Mouse (Mus musculus): ENCODE results near the gene Samsn1. TPM values are rescaled to one million over a fixed set of nuclear protein-coding genes. Genes with fewer than 3 reads are reported as not detected.

The Samsn1 gene
- polyA plus RNA-seq, 1 experiment from 2014 or later, result 1.9 TPM

GRCm38 (mm10) chr16:75990173-75990572 is 31.9 kb downstream of the Samsn1 start:
- Histone ChIP-seq H3K4me3 (no peak overlapping the region), H3K4me1 (no peaks in the 10 kb centered on the region), H3K27ac (no peak overlapping the region), H3K36me3 (no peaks in the 10 kb centered on the region), H3K9me3 (no peaks in the 10 kb centered on the region), H3K27me3 (ENCODE audit: insufficient read depth, poor library complexity, severe bottlenecking) (no peaks in the 10 kb centered on the region)
- no peak for DNase-seq (ENCODE audit: low spot score)
- WGBS, result 70% methylated on average over 1 of the region's 1 CpGs

DNA sequence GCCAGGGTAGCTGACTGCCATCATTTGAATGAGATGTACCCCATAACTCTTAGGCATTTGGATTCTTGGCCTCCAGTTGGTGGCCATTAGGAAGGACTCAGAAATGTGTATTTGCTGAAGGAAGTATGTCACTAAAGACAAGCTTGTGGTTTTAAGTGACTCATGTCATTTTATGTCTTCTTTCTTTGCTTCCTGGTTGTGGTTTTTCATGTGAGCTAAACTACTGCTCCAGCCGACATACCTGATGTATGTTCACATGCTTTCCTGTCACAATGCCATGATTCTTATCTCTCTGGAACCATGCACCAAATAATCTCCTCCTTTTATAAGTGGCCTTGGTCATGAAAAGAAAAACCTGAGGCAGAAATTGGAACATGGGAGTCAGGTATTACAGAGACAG is 38.2 kb downstream of the Samsn1 start:
- Histone ChIP-seq H3K36me3 (no peaks in the 10 kb centered on the region), H3K27ac (no peak overlapping the region), H3K4me1 (no peaks in the 10 kb centered on the region), H3K4me3 (no peak overlapping the region), H3K27me3 (ENCODE audit: insufficient read depth, poor library complexity, severe bottlenecking) (no peaks in the 10 kb centered on the region), H3K9me3 (no peaks in the 10 kb centered on the region)
- WGBS, result 81% methylated on average over 1 of the region's 1 CpGs
- no peak for DNase-seq (ENCODE audit: low spot score)

GRCm38 (mm10) chr16:75979381-75979780 is 42.7 kb downstream of the Samsn1 start:
- H3K27me3 ChIP-seq (ENCODE audit: insufficient read depth, poor library complexity, severe bottlenecking), result no peaks in the 10 kb centered on the region
- no peaks in the 10 kb centered on the region for H3K4me1 ChIP-seq
- H3K27ac ChIP-seq, result no peak overlapping the region
- H3K36me3 ChIP-seq, result no peaks in the 10 kb centered on the region
- no peak for DNase-seq (ENCODE audit: low spot score)
- no peak overlapping the region for H3K4me3 ChIP-seq
- no peaks in the 10 kb centered on the region for H3K9me3 ChIP-seq

DNA sequence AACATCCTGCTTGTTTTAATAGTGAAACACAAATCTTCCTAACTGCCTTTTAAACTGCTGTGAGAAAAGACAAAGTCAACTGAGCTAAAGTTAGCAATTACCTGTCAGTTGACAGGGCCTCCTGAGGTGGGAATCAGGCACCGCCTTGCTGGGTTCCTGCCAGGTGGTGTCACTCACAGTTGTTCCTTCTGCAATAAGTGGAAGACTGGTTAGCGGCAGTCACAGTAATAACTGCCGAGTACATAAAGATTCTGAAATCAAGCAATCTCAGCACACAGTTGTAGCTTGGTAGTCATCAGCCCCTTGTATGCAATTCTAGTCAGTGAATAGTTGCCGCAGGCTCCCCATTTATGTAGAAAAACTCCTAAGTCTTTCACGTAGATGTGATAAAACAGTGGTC is 44.3 kb downstream of the Samsn1 start:
- Histone ChIP-seq H3K36me3 (no peaks in the 10 kb centered on the region), H3K27ac (no peak overlapping the region), H3K9me3 (no peaks in the 10 kb centered on the region), H3K27me3 (ENCODE audit: insufficient read depth, poor library complexity, severe bottlenecking) (no peaks in the 10 kb centered on the region), H3K4me1 (no peaks in the 10 kb centered on the region), H3K4me3 (no peak overlapping the region)
- DNase-seq (ENCODE audit: low spot score), result no peak
- 88% methylated on average over 5 of the region's 5 CpGs for WGBS

DNA sequence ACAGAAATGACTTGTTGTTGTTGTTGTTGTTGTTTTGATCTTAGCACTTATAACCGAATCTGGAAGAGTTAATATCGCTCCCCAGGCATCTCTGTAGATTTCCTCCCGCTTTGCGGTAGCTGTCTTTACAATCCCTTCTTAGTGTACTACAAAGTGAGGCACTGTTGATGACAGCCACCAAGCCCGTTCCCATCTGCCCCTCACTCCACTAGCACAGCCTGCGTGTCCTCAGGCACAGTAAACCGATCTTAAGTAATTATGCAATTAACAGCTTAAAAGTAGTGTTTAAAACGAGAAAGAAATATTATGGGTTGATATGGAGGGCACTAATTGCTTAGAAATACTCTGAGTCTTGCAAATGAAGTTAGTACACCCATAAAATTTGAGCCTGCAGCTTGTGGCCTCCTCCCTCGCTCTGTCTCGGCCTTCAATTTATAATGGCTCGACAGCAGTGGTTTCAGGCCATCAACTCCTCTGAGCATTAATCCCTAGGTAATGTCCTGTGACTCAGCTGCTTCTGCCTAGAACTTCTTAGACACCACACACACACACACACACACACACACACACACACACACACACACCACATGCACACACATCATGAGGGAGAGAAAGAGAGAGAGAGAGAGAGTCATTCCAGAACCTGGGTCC is 46.3 kb downstream of the Samsn1 start:
- 84% methylated on average over 11 of the region's 11 CpGs for WGBS
- H3K36me3 ChIP-seq, result no peaks in the 10 kb centered on the region
- H3K27ac ChIP-seq, result no peak overlapping the region
- DNase-seq (ENCODE audit: low spot score), result no peak
- no peaks in the 10 kb centered on the region for H3K9me3 ChIP-seq
- H3K4me3 ChIP-seq, result no peak overlapping the region
- no peaks in the 10 kb centered on the region for H3K4me1 ChIP-seq
- no peaks in the 10 kb centered on the region for H3K27me3 ChIP-seq (ENCODE audit: insufficient read depth, poor library complexity, severe bottlenecking)

GRCm38 (mm10) chr16:75970266-75970998 is 51.6 kb downstream of the Samsn1 start:
- Histone ChIP-seq H3K27ac (no peak overlapping the region), H3K4me1 (no peaks in the 10 kb centered on the region), H3K36me3 (no peaks in the 10 kb centered on the region), H3K27me3 (ENCODE audit: insufficient read depth, poor library complexity, severe bottlenecking) (no peaks in the 10 kb centered on the region), H3K4me3 (no peak overlapping the region), H3K9me3 (no peaks in the 10 kb centered on the region)
- WGBS, result 83% methylated on average over 6 of the region's 6 CpGs
- no peak for DNase-seq (ENCODE audit: low spot score)

GRCm38 (mm10) chr16:75962021-75962420 is 60.1 kb downstream of the Samsn1 start:
- Histone ChIP-seq H3K27me3 (ENCODE audit: insufficient read depth, poor library complexity, severe bottlenecking) (no peaks in the 10 kb centered on the region), H3K4me1 (no peaks in the 10 kb centered on the region), H3K4me3 (no peak overlapping the region), H3K27ac (no peak overlapping the region), H3K9me3 (no peaks in the 10 kb centered on the region), H3K36me3 (no peaks in the 10 kb centered on the region)
- WGBS, result 75% methylated on average over 8 of the region's 8 CpGs
- no peak for DNase-seq (ENCODE audit: low spot score)

GRCm38 (mm10) chr16:75961487-75961886 is 60.6 kb downstream of the Samsn1 start:
- H3K36me3 ChIP-seq, result no peaks in the 10 kb centered on the region
- H3K9me3 ChIP-seq, result no peaks in the 10 kb centered on the region
- WGBS, result 60% methylated on average over 5 of the region's 5 CpGs
- H3K27ac ChIP-seq, result no peak overlapping the region
- DNase-seq (ENCODE audit: low spot score), result no peak
- no peaks in the 10 kb centered on the region for H3K4me1 ChIP-seq
- no peaks in the 10 kb centered on the region for H3K27me3 ChIP-seq (ENCODE audit: insufficient read depth, poor library complexity, severe bottlenecking)
- H3K4me3 ChIP-seq, result no peak overlapping the region

DNA sequence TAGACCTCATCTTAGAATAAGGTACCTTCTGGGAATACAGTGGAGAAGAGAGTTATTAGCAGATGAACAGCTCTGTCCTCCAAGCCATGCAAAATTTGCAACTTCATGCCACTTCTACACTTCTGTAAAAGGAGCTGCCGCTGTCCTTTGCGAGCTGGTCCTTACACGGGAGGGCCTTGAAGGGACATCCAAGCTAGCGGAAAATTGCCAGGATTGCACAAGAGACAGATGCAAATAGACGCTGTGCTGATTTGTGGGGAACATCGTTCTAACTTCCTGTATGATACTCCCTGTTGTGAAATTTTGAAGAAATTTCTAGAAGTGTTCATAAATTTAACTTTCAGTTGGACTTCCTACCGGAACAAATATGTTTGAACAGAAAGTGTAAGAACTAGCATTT is 61.0 kb downstream of the Samsn1 start:
- Histone ChIP-seq H3K27ac (no peak overlapping the region), H3K36me3 (no peaks in the 10 kb centered on the region), H3K27me3 (ENCODE audit: insufficient read depth, poor library complexity, severe bottlenecking) (no peaks in the 10 kb centered on the region), H3K9me3 (no peaks in the 10 kb centered on the region), H3K4me3 (no peak overlapping the region), H3K4me1 (no peaks in the 10 kb centered on the region)
- WGBS, result 87% methylated on average over 7 of the region's 7 CpGs
- DNase-seq (ENCODE audit: low spot score), result no peak

GRCm38 (mm10) chr16:75933357-75933756 is 88.7 kb downstream of the Samsn1 start:
- Histone ChIP-seq H3K4me3 (no peak overlapping the region), H3K36me3 (no peaks in the 10 kb centered on the region), H3K9me3 (no peaks in the 10 kb centered on the region), H3K27ac (no peak overlapping the region), H3K27me3 (ENCODE audit: insufficient read depth, poor library complexity, severe bottlenecking) (no peaks in the 10 kb centered on the region), H3K4me1 (no peaks in the 10 kb centered on the region)
- no peak for DNase-seq (ENCODE audit: low spot score)

DNA sequence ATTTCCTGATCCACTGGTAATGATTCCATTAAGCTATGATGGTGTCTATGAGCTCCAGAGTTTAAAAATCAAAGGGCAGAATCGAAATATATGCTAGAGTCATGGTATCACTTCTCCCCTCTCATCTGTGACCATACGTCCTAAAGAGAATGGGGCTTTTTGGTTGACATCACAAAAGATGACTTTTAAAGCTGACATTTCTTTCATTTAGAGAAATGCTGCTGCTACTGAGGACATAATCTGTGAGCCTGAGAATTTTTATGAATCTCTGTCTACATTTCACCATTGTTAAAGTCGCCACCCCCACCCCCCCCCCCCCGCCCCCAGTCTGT is 91.9 kb downstream of the Samsn1 start:
- Histone ChIP-seq H3K27me3 (ENCODE audit: insufficient read depth, poor library complexity, severe bottlenecking) (no peaks in the 10 kb centered on the region), H3K27ac (no peak overlapping the region), H3K36me3 (no peaks in the 10 kb centered on the region), H3K4me1 (no peaks in the 10 kb centered on the region), H3K9me3 (no peaks in the 10 kb centered on the region), H3K4me3 (no peak overlapping the region)
- DNase-seq (ENCODE audit: low spot score), result no peak
- 79% methylated on average over 4 of the region's 4 CpGs for WGBS

- 85% methylated on average over 11 of the region's 11 CpGs for WGBS
- Histone ChIP-seq H3K9me3 (no peaks in the 10 kb centered on the region), H3K36me3 (no peaks in the 10 kb centered on the region), H3K4me3 (no peak overlapping the region), H3K4me1 (no peaks in the 10 kb centered on the region), H3K27ac (no peak overlapping the region), H3K27me3 (ENCODE audit: insufficient read depth, poor library complexity, severe bottlenecking) (no peaks in the 10 kb centered on the region)
- no peak for DNase-seq (ENCODE audit: low spot score)
Observed at GRCm38 (mm10) chr16:75929536-75930221, 92.4 kb downstream of the Samsn1 start.

GRCm38 (mm10) chr16:75926511-75926910 is 95.6 kb downstream of the Samsn1 start:
- Histone ChIP-seq H3K4me3 (no peak overlapping the region), H3K4me1 (no peaks in the 10 kb centered on the region), H3K9me3 (no peaks in the 10 kb centered on the region), H3K27me3 (ENCODE audit: insufficient read depth, poor library complexity, severe bottlenecking) (no peaks in the 10 kb centered on the region), H3K36me3 (no peaks in the 10 kb centered on the region), H3K27ac (no peak overlapping the region)
- WGBS, result 58% methylated on average over 2 of the region's 2 CpGs
- DNase-seq (ENCODE audit: low spot score), result no peak
